Mouse (Mus musculus) cerebellum, postnatal 36 days (tissue): ENCODE measurements around the gene Meis3.

Experiments used
- DNase-seq, 2 experiments: peaks; one replicate each; pipeline ENCODE4 v3.0.0; 2021 to 2022; ENCODE audit warnings: mixed read lengths in 2 of 2

Meis3 gene

DNA sequence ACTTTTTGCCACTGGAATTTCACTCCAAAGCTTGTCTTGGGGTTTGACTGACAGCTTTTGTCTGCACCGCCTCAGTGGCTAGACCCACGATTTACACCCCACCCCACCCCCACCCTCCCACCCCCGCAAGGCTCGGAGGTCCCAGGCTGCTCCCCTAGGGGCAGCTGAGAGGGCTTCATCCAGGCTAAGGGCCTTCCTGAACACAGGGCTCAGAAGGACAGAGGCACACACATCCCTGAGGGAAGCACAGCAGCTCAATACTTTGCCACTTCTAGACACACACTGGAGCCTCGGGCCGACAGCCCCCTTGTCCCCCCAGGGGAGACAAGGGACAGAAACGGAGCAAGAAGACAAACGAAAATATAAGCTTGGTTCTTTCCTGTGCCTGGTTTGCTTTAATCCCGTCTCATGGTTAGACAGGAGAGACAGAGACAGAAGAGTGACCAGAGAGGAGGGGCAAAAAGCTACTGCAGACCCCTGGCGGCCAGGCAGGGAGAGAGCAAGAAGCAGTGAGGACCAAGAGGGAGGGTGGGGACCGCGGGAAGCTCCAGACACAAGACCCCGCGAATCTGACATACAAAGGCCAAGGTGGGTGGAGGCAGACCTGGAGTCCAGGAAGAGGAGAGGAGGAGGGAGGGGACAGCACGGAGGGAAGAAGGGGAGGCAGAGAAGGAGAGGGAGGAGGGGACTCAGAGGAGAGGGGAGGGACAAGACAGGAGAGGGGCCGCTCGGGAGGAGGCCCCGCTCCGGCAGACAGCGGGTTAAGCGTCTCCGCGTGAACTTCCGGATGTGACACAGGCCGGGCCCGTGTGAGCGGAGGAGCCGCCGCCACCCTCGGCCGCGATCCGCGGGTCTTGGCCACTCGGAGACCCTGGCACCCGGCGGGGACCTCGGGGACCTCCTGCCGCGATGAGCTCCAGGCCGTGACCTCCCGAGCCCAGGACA lies at the start of gene Meis3:
Gene Meis3, plus strand, starts transcription at position 494 of the 945 bp plus-strand sequence.
- peak; percentile 54 to 61 for DNase-seq

DNA sequence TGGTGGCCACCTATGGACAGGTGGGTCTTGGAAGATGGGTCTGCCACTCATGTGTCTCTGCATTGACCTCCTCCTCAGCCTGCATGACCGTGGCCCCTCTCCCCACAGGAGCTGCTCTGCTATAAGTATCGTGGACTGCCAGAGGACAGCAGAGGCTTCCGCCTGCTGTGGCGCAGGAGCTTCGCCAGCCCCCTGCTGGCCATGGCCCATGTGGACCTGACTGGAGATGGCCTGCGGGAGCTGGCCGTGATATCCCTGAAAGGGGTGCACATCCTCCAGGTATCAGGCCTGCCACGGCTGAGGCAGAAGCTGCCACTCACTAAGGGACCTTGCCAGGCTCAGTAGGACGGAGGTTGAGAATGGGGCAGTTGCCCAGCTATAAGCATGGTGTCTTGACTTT lies 49.1 kb upstream of the Meis3 start:
- DNase-seq = no peak

DNA sequence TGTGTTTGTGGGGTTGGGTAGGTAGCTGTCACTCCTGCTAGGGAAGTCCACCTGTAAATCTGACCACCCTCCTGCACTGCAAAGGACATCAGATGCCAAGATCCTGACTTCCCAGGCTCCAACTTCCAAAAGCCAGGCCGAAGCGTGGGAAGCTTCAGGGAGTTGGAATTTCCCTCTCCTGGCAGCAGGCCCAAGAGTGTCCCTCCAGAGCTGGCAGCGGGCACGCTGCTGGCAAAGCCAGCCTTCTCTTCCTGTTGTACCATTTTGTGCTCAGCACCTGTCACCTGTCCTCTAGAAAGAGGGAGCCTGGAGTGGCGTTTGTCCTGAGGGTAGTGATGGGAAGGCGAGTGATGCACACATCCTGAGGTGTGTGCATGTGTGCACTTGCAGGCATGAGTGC lies 46.5 kb upstream of the Meis3 start:
- peak; percentile 94 to 95 for DNase-seq

DNA sequence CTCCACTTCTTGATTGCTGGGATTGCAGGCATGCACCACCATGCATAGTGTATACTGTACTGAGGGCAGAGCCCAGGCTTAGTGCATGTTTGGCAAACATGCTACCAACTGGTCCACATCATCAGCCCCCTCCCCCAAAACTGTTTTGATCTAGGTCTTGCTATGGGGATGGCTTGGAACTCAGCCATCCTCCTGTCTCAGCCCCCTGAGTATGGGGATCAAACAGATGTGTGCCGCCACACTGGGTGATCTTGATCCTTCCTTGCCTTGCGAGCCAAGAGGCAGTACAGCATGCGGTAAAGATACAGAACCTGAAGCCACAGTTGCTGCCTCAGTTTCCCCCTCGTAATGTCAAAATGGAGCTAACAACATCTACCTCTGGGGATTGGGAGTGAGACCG lies 46.0 kb upstream of the Meis3 start:
- no peak for DNase-seq

DNA sequence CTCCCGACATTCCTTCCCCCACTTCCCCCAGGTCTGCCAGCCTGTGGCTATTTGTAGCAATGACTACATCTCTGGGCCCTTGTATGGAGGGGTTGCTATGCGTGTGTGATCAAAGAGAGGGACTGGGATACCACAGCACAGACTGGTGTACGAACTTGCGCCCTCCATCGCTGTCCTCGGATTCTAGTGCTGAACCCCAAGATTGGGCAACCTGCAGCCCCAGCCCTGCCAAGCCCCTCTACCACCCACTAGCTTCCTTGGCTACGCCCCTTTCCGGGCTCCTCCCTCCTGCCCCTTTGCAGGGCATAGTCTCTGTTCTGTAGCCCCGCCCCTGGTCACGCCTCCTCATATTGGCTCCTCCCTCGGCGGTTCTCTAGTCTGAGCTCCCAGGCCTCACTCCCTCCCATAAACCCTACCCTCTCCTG lies 45.5 kb upstream of the Meis3 start, which contains the start of gene Slc8a2:
Gene Slc8a2, plus strand, starts transcription at position 406 of the 425 bp plus-strand sequence.
- DNase-seq = peak; percentile 96

DNA sequence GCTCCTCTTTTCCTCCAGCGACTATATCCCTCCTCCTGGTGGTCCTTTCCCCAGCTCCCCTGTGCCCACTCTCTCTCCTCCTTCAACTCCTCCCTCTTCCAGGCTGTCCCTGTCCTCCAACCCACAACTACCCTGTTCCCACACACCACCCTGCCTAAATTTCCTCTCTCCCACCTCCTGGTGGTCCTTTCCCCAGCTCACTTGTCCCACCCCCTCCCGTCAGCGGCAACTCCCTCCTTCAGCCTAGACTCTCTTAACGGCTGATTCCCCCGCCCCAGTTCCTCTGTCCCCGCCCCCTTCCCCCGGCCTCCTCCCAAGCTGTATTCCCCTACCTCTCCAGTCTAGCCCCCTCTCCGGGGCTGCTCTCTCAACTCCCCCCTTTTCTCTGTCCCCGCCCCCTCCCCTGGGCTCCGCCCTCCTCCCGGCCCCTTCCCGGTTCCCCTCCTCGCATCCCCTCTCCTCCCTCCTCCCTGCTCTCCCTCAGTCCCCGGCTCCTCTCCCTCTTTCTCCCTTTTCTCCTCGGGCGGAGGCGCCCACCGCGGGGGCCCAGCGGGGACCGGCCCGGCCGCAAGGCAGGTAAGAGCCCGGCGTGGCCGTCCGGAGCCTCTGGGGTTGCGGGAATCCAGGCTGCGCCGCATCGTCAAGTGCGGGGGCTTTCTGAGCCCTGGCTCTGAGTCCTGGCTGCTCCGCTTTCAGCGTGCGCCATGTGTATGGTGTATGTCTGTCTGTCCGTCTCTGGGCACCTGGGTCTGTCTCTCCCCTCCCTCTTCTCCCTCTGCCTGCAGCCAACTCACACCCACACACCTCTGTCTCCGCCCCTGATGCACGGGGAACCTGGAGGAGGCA lies 44.8 kb upstream of the Meis3 start:
- peak; percentile 67 to 73 for DNase-seq

DNA sequence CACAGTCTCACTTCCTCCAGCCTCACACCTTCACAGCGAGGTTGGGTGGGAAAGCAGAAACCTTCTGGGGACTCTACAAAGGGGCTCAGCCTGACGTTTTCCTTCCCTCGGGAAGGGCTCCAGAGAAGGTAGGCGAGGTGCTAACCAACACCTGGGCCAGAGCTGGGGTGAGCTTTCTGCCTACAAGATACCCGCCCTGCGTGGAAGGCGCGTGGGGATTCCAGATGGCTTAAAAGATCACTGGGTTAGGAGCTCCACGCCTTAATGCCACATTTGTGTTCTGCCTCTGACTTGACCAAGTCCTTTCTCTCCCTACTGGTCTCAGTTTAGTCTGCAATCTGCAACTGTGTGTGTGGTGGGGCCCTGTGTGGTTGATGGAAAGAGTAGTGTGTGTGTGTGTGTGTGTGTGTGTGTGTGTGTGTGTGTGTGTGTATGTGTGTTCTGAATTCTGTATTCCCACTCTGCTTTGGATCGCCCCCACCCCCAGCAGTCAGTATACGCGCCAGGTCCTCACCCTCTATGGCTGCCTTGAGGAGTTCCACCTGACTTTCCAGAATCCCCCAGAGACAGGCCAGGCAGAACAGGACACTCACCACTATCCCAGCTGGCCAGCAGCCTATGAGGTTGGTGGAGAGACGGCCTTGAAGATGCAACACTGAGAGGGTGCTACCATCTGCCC lies 43.8 kb upstream of the Meis3 start:
- DNase-seq = peak; percentile 44 to 53

DNA sequence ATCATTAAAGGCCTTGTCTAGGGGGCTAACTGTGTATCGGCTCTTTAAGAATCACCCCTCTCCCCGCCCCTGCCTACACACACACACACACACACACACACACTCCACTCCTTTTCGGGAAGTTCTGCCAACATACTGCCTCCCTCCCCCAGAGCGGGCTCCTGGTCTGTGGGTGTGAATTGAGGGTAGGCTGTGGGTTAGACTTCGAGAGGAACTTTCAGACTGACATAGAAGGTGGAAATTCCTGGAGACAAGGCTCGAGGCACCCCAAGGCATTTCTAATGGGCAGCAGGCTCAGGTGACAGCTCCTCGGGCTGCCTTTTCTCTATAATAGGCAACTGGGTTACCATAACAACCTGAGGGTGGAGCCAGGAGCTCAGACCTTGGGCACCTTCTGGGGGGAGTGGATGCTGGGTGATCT lies 42.7 kb upstream of the Meis3 start:
- DNase-seq = peak; percentile 51 to 64

DNA sequence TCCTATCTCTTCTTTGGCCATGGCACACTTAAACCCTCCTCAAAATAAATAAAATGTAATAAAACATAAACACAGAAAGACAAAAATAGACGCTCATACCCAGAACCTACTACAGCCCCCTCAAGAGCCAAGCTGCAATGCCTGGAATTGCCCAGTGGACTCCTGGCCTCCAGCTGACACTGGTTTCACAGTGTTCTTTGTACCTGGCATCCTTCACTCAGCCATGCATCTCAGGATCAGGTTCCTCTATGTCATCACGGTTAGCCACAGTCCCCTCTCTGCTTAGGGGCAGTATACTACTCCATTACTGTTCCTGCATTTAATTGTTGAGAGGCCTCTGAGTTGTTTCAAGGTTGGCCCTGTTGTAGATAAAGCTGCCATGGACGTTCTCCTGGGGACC lies 42.0 kb upstream of the Meis3 start:
- DNase-seq = no peak

DNA sequence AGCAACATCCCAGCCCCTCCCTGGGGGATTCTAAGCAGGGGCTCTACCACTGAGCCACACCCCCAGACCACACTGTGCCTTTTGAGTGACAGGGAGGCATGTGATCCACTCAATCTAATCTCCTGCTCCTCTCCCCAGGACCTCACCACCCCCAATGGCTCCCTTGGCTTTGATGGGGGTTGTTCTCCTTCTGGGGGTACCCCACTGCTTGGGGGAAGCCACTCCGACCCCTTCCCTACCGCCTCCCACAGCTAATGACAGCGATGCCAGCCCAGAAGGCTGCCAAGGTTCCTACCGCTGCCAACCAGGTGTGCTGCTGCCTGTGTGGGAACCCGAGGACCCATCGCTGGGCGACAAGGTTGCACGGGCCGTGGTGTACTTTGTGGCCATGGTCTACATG lies 41.2 kb upstream of the Meis3 start:
- no peak for DNase-seq

DNA sequence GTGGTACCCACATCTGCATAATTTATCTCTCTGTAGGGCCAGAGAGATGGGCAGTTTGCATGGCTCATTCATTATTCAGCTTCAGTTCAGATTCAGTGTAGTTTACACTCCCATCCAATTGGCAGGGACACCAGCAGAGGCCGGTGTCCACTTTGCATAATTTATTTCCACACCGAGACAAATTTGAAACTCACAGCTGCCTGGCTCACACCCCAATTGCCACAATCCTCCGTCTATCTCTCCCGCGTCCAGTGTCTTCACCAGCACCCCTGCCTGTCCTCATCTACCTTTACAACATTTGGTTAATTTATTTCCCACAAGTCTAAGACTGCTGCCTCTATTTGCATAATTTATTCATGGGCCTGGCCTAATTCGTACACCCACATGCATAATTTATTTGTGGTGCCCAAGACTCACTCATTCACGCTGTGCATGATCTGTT lies 39.9 kb upstream of the Meis3 start:
- no peak for DNase-seq

DNA sequence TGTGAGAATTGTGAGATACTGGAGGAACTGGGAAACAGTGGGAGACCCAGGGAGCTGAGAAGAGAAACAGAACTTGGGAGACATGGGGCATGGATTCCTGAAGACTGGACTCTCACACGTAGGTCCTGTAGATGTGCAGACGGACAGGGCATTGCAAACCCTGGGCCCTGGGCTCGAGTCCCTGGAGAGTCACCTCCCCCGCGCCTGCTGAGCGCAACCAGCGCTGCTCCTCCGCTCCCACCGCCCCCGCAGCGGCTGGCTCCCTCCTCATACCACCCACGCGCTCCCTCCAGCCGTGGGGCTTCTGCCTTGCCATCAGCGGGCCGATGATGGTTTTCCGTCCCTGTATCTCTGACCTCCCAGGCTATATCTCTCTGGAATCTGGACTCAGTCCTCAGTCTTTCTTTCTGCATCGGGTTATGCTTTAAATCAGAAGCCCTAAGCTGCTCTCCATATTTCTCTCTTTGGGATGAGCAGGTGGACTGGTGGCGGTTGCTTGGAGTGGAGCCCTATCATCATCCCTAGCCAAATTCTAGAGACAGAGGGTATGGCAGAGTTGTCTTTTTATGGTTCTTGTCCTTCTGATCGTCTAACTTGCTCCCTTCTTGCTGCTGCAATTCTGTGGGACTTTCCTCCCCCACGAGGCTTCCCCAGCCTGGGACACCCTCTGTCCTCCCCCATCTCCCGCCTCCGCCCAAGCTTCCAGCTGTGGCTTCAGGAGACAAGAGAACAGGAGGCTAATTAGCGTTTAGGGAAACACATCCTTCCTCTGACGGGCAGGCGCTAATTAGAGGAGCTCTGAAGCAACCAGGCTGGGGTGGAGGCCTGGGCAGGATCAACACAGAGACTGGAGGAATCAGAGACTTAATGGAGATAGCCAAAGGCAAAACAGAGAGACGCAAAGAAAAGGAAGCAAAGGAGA lies 28.1 kb upstream of the Meis3 start:
- peak; percentile 72 to 78 for DNase-seq

DNA sequence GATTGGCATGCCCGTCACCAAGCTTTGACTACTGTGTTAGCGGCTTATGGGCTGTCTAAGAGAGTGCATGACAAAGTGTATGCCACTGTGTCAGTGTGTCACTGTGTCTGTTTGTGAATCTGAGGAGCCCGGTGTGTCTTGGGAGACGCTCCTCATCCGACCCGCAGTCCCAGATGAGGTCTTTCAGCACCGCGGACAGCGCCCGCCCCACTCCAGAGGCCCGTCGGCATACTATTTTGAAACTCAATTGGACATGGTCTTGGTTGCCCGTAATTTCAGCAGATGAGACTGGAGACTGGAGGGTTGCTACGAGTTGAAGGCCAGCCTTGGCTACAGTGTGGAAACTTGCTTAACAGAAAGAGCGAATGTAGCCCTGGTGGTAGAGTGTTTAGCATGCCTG lies 27.2 kb upstream of the Meis3 start:
- DNase-seq = peak in 1 of 2 experiments; percentile 36

DNA sequence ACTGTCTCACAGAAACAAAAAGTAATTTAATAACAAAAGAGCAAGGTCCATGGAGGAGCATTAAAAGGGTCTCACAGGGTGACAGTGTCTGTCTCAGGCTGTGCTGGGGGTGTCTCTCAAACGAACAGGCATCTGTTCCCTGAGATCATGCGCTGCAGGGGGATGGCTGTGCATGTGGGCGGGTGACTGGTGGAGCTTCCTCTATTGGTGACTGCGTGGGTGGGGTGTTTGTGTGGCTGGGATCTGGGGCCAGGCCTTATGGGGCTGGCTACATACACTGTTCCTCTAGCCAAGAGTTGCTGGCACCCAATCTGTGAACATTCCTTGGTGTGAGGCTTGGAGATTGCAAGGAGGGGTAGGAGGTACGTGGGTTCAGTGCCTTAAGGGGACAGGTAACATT lies 25.6 kb upstream of the Meis3 start:
- peak; percentile 91 to 92 for DNase-seq

DNA sequence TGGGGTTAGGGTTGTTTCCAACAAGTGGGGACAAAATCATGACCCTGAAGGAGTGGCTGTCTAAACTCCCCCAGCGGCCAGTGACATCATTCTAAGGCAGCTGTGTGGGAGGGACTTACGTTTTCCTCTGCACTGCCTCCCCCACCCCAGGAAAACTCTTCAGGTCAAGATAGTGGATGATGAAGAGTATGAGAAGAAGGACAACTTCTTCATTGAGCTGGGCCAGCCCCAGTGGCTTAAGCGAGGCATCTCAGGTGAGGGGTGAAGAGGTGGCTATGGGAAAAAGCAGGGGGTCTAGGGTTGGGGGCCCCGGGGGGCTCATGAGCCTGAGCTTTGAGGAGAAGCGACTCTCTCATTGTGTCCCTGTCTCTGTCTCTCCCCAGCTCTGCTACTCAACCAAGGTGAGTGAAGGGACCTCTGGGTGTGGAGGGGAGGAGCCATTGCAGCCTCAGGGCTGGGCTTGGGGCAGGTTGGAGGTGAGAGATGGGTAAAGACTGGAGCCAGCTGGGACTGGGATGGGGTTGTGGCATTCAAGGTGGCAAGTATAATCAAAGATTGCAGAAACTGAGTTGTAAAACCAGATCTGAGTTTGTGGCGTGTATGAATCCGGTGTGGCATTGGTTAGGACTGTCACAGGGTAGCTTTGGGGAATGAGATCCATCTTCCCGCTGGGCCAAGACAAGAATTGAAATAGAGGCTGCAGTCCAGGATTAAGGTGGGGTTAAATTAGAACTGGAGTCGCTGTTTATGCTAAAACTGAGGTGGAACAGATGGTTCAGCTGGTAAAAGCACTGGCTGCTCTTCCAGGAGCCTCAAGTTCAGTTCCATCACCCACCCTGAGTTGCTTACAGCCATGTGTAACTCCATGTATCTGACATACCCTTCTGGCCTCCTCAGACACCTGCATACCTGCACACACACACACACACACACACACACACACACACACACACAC lies 24.4 kb upstream of the Meis3 start:
- DNase-seq = no peak

DNA sequence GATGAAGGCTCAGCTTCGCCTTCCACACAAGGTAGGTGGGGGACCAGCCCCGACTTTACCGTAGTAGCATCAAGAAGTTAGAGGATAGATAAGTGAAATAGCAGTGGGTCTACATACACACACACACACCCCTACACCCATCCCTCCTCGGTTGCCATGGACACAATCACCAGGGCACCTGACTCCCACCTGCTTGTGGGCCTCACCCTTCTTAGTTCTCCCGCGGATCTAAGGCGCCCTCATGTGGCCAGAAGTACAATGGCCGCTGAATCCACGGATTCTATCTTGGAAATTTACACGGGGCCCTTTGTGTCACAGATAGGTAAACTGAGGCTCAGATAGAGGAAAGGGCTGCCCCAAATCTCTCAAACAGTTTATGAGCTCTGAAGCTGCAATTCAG lies 21.4 kb upstream of the Meis3 start:
- DNase-seq = peak; percentile 71 to 80

DNA sequence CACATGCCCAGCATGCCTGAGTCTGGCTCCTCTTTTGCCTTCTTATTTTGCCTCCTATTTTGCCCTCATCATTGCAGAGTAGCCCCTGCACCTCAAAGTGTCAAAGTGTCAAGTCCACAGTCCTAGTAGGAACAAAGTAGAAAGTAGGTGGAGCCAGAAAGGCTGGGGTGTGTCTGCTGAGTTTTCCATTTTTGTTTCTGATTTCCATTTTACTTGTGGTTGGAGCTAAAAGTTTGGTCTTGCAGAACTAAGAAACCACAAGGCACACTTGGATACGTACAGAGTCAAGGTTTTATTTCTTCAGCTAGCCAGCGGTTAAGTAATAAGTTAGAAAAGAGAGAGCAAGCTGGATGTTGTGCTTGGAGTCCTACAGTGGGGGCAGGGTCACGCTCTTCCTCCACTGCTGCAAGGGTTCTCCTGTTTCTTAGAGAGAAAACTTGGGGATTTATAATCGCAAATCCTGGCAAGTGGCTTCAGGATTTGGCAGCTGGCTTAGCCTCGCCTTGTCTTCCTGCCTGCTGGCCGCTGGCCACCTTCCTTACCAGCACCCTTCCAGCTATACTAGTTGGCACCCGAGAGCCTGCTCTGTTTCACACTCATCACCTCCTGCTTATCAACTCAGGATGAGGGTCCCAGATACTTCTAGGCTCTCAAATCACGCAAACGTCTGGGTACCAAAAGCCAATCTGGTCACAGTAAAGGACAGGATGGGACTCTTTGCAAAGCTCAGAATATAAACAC lies 19.6 kb upstream of the Meis3 start:
- DNase-seq = peak; percentile 60 to 67

DNA sequence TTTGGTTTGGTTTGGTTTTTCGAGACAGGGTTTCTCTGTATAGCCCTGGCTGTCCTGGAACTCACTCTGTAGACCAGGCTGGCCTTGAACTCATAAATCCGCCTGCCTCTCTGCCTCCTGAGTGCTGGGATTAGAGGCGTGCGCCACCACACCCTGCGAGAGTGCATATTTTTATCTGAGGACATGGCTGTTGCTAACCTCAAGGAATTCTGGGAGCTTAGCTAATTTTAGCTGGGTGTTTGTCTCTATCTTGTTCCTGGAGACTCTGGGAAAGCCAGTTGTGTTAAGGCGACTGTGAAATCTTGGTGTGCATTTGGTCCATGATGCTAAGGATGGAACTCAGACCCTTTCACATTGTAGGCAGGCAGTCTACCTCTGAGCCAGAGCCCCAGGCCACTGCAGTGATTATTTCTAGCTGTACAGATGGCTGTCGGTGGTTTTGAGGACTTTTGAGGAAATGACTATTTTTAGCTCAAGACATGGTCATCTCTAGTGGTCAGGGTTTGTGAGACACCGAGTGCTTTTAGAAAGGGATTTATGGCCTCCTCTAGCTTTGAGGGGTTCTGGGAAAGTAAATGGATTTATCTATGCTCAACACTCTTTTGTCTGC lies 18.7 kb upstream of the Meis3 start:
- no peak for DNase-seq

DNA sequence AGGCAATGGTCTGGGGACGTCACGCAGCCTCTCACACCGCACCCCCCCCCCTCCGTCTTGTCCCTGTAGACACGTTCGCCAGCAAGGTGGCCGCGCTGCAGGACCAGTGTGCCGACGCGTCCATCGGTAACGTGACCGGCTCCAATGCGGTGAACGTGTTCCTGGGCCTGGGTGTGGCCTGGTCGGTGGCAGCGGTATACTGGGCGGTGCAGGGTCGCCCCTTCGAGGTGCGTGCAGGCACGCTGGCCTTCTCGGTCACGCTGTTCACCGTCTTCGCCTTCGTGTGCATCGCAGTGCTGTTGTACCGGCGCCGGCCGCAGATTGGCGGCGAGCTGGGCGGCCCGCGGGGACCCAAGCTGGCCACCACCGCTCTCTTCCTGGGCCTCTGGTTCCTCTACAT lies 16.2 kb upstream of the Meis3 start:
- DNase-seq = peak in 1 of 2 experiments; percentile 40
